Mouse (Mus musculus) adrenal gland, adult 10 weeks (tissue): ENCODE measurements around the gene Mest. TPM values are rescaled to one million over a fixed set of nuclear protein-coding genes. Genes with fewer than 3 reads are reported as not detected.

Experiments used
- polyA plus RNA-seq: library from polyadenylated mRNA; stranded (reverse); fragments of 350-450 nt; fragmentation: Illumina TruSeq; extraction: RNeasy Lipid Tissue Mini Kit (QIAGEN cat#74804); gene quantifications from one replicate; pipeline ENCODE4 v1.2.3, GENCODE M21; 2014; ENCODE audit warnings: low read depth, low replicate concordance

Mest gene
- 65.2 TPM for polyA plus RNA-seq

DNA sequence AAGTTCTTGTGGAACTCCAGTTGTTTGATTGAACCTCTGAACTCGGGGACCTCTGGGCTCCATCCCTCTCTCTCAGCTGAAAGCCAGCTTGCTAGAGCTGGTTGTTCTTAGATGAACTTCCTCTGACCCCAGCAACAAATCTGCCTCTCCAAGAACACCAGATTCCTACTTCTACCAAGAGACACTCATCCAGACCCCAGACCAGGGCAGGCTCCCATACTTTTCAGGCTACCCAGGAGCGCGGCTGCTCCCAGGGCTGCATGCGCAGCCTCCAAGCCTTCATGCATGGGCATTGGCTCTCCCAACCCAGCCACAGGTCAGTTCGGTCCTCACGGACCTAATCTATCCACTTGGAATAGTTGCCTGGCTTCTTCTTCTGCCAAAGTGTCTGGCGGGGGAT, at the start of gene Mest:
Gene Mest, plus strand, starts transcription at position 217 of the 400 bp plus-strand sequence.

DNA sequence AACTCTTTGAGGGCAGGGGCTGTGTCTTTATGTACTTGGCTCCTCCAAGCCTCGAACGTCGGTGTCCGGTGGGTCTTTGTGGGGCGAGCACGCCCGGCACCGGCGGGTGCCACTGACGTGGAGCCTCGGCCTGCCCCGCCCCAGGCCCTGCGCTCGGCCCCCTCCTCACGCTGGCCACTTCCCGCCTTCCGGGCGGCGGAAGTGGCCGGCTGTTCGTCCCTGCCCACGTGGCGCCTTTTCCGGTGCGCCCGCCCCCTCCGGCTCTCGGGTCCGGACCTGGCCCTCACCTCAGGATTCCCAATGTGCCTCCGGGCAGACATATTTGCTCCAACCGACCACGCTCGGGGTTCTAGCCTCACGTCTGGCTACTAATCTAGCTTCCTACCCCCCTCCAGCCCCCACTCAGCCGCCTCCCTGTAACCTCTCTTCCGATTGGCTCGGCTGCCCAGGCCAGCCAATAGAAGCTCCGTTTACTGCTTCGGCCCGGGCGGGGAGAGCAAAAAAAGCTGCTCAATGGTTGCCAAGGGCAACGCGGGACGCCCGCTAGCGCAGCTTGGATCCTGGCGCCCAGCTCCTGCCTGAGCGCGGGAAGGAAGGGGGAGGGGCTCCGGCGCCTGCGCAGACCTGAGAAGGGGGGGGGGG, 29.9 kb upstream of the Mest start, which contains the start of gene Cep41:
Gene Cep41, minus strand, starts transcription at position 400 of the 642 bp plus-strand sequence.

Other genes with a start within 250 kb of the Mest start
- 68.4 TPM for gene Tmem209, start 213.8 kb upstream of the Mest start, polyA plus RNA-seq
- not detected for gene Ssmem1, start 213.7 kb upstream of the Mest start, polyA plus RNA-seq
- not detected for gene Cpa2, start 182.0 kb upstream of the Mest start, polyA plus RNA-seq
- 2.3 TPM for gene Cpa4, start 155.2 kb upstream of the Mest start, polyA plus RNA-seq
- not detected for gene Cpa5, start 112.5 kb upstream of the Mest start, polyA plus RNA-seq
- gene Cpa1, start 84.3 kb upstream of the Mest start, polyA plus RNA-seq: 0.64 TPM
- 12.5 TPM for gene Cep41, start 29.8 kb upstream of the Mest start, polyA plus RNA-seq
- gene Copg2, start 173.2 kb downstream of the Mest start, polyA plus RNA-seq: 100 TPM
- gene Tsga13, start 192.0 kb downstream of the Mest start, polyA plus RNA-seq: not detected
- not detected for gene Klf14, start 235.5 kb downstream of the Mest start, polyA plus RNA-seq